Mouse (Mus musculus): ENCODE results near the gene Wipf1. TPM values are rescaled to one million over a fixed set of nuclear protein-coding genes. Genes with fewer than 3 reads are reported as not detected.

Wipf1 gene
- polyA plus RNA-seq, 1 experiment from 2014 or later = 10.3 TPM

- 93% methylated on average over 10 of the region's 10 CpGs for WGBS
- no peak for ATAC-seq
- no peak for TF ChIP-seq CTCF (IDR thresholded peaks at IDR 0.05; ENCODE audit: low read depth)
Measured at GRCm38 (mm10) chr2:73466481-73466880, 63.1 kb downstream of the Wipf1 start.

GRCm38 (mm10) chr2:73463431-73464194 is 65.9 kb downstream of the Wipf1 start:
- no peak for TF ChIP-seq CTCF (IDR thresholded peaks at IDR 0.05; ENCODE audit: low read depth)
- no peak overlapping the region for H3K27ac ChIP-seq (ENCODE audit: low read depth, low read length)

More at GRCm38 (mm10) chr2:73466481-73466880, 63.1 kb downstream of the Wipf1 start:
- Histone ChIP-seq H3K9me3 (ENCODE audit: control insufficient read depth) (no peaks in the 10 kb centered on the region), H3K27ac (ENCODE audit: low read depth, low read length) (no peak overlapping the region), H3K4me2 (replicated peaks; ENCODE audit: low read depth) (no peak overlapping the region), H3K4me1 (replicated peaks; ENCODE audit: control insufficient read depth, insufficient read depth, low read length) (no peaks in the 10 kb centered on the region), H3K4me3 (ENCODE audit: low read depth, low read length) (no peak overlapping the region), H3K9ac (ENCODE audit: low read depth, low read length) (no peak overlapping the region), H3K36me3 (ENCODE audit: control insufficient read depth, insufficient read depth) (no peaks in the 10 kb centered on the region), H3K27me3 (replicated peaks; ENCODE audit: control insufficient read depth, insufficient read depth, low read length) (no peaks in the 10 kb centered on the region)

GRCm38 (mm10) chr2:73462757-73463339 is 66.7 kb downstream of the Wipf1 start:
- no peak for TF ChIP-seq CTCF (IDR thresholded peaks at IDR 0.05; ENCODE audit: low read depth)
- no peak for ATAC-seq

More at GRCm38 (mm10) chr2:73463431-73464194, 65.9 kb downstream of the Wipf1 start:
- H3K4me3 ChIP-seq (ENCODE audit: low read depth, low read length) = no peak overlapping the region
- no peaks in the 10 kb centered on the region for H3K27me3 ChIP-seq (replicated peaks; ENCODE audit: control insufficient read depth, insufficient read depth, low read length)
- H3K9ac ChIP-seq (ENCODE audit: low read depth, low read length) = no peak overlapping the region
- no peak overlapping the region for H3K4me2 ChIP-seq (replicated peaks; ENCODE audit: low read depth)
- H3K4me1 ChIP-seq (replicated peaks; ENCODE audit: control insufficient read depth, insufficient read depth, low read length) = no peaks in the 10 kb centered on the region
- no peaks in the 10 kb centered on the region for H3K36me3 ChIP-seq (ENCODE audit: control insufficient read depth, insufficient read depth)
- ATAC-seq = no peak
- no peaks in the 10 kb centered on the region for H3K9me3 ChIP-seq (ENCODE audit: control insufficient read depth)
- 47% methylated on average over 7 of the region's 7 CpGs for WGBS

GRCm38 (mm10) chr2:73462265-73462664 is 67.3 kb downstream of the Wipf1 start:
- no peak for TF ChIP-seq CTCF (IDR thresholded peaks at IDR 0.05; ENCODE audit: low read depth)
- H3K4me3 ChIP-seq (ENCODE audit: low read depth, low read length) = no peak overlapping the region
- no peak for ATAC-seq
- no peak overlapping the region for H3K4me2 ChIP-seq (replicated peaks; ENCODE audit: low read depth)
- no peak overlapping the region for H3K9ac ChIP-seq (ENCODE audit: low read depth, low read length)
- H3K4me1 ChIP-seq (replicated peaks; ENCODE audit: control insufficient read depth, insufficient read depth, low read length) = no peaks in the 10 kb centered on the region
- no peaks in the 10 kb centered on the region for H3K27me3 ChIP-seq (replicated peaks; ENCODE audit: control insufficient read depth, insufficient read depth, low read length)
- WGBS = 62% methylated on average over 2 of the region's 2 CpGs
- no peaks in the 10 kb centered on the region for H3K36me3 ChIP-seq (ENCODE audit: control insufficient read depth, insufficient read depth)
- H3K27ac ChIP-seq (ENCODE audit: low read depth, low read length) = no peak overlapping the region
- no peaks in the 10 kb centered on the region for H3K9me3 ChIP-seq (ENCODE audit: control insufficient read depth)

More at GRCm38 (mm10) chr2:73462757-73463339, 66.7 kb downstream of the Wipf1 start:
- Histone ChIP-seq H3K4me2 (replicated peaks; ENCODE audit: low read depth) (no peak overlapping the region), H3K27me3 (replicated peaks; ENCODE audit: control insufficient read depth, insufficient read depth, low read length) (no peaks in the 10 kb centered on the region), H3K9ac (ENCODE audit: low read depth, low read length) (no peak overlapping the region), H3K36me3 (ENCODE audit: control insufficient read depth, insufficient read depth) (no peaks in the 10 kb centered on the region), H3K9me3 (ENCODE audit: control insufficient read depth) (no peaks in the 10 kb centered on the region), H3K27ac (ENCODE audit: low read depth, low read length) (no peak overlapping the region), H3K4me1 (replicated peaks; ENCODE audit: control insufficient read depth, insufficient read depth, low read length) (no peaks in the 10 kb centered on the region), H3K4me3 (ENCODE audit: low read depth, low read length) (no peak overlapping the region)
- 82% methylated on average over 12 of the region's 12 CpGs for WGBS

- Histone ChIP-seq H3K27me3 (replicated peaks; ENCODE audit: control insufficient read depth, insufficient read depth, low read length) (no peaks in the 10 kb centered on the region), H3K4me2 (replicated peaks; ENCODE audit: low read depth) (no peak overlapping the region), H3K36me3 (ENCODE audit: control insufficient read depth, insufficient read depth) (no peaks in the 10 kb centered on the region), H3K27ac (ENCODE audit: low read depth, low read length) (no peak overlapping the region), H3K9me3 (ENCODE audit: control insufficient read depth) (no peaks in the 10 kb centered on the region), H3K4me3 (ENCODE audit: low read depth, low read length) (no peak overlapping the region), H3K4me1 (replicated peaks; ENCODE audit: control insufficient read depth, insufficient read depth, low read length) (no peaks in the 10 kb centered on the region), H3K9ac (ENCODE audit: low read depth, low read length) (no peak overlapping the region)
- no peak for TF ChIP-seq CTCF (IDR thresholded peaks at IDR 0.05; ENCODE audit: low read depth)
- ATAC-seq = no peak
- 49% methylated on average over 3 of the region's 3 CpGs for WGBS
Measured at GRCm38 (mm10) chr2:73460168-73460567, 69.4 kb downstream of the Wipf1 start.

GRCm38 (mm10) chr2:73459607-73460153 is 69.9 kb downstream of the Wipf1 start:
- TF ChIP-seq CTCF (IDR thresholded peaks at IDR 0.05; ENCODE audit: low read depth) = no peak
- 84% methylated on average over 4 of the region's 4 CpGs for WGBS
- no peaks in the 10 kb centered on the region for H3K4me1 ChIP-seq (replicated peaks; ENCODE audit: control insufficient read depth, insufficient read depth, low read length)
- no peak overlapping the region for H3K4me3 ChIP-seq (ENCODE audit: low read depth, low read length)
- H3K27me3 ChIP-seq (replicated peaks; ENCODE audit: control insufficient read depth, insufficient read depth, low read length) = no peaks in the 10 kb centered on the region
- H3K4me2 ChIP-seq (replicated peaks; ENCODE audit: low read depth) = no peak overlapping the region
- no peak overlapping the region for H3K9ac ChIP-seq (ENCODE audit: low read depth, low read length)
- ATAC-seq = no peak
- H3K36me3 ChIP-seq (ENCODE audit: control insufficient read depth, insufficient read depth) = no peaks in the 10 kb centered on the region
- H3K27ac ChIP-seq (ENCODE audit: low read depth, low read length) = no peak overlapping the region
- H3K9me3 ChIP-seq (ENCODE audit: control insufficient read depth) = no peaks in the 10 kb centered on the region
